Mouse (Mus musculus) brain, embryonic 14.5 days (tissue): ENCODE measurements around the gene Strada.

Experiments used
- CTCF ChIP-seq: fragments of 200-500 bp; IDR thresholded peaks from 2 replicates; pipeline ENCODE4 v1.5.1; 2012; ENCODE audit warnings: inconsistent platforms, mild to moderate bottlenecking, moderate library complexity, borderline replicate concordance; ENCODE audit not compliant: insufficient read depth, insufficient read length; ENCODE audit errors: extremely low read depth
- POLR2A ChIP-seq: fragments of 200-500 bp; IDR thresholded peaks from 2 replicates; pipeline ENCODE4 v1.6.1; 2012; ENCODE audit warnings: mild to moderate bottlenecking, inconsistent platforms, borderline replicate concordance; ENCODE audit not compliant: poor library complexity, insufficient read depth, insufficient read length, severe bottlenecking; ENCODE audit errors: extremely low read depth

DNA sequence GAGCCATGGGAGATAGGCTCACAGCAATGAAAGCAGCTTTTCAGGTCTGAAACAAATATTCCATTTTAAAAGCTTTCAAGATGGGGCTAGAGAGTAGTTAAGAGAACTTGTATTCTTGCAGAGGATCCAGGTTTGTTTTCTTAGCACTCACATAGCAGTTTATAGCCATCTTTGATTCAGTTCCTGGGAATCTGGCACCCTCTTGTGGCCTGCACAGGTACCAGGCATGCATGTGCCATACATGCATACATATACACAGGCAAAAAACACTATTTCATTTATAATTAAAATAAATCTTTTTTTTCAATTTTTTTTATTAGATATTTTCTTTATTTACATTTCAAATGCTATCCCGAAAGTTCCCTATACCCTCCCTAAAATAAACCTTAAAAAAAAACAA, 44.9 kb upstream of the Strada start:
- TF ChIP-seq POLR2A (no peak), CTCF (peak; percentile 40; the same call in 1 of the 2 replicates)
